Mouse (Mus musculus) small intestine, adult 2 months (tissue): Measurements from ENCODE around the gene Zfp185. TPM values are rescaled to one million over a fixed set of nuclear protein-coding genes. Genes with fewer than 3 reads are reported as not detected.

Experiments
- H3K27ac ChIP-seq: fragments of 200-500 bp; 2 replicates; pipeline ENCODE4 v1.5.1; 2012; ENCODE audit warnings: low read depth, low read length, control low read depth, inconsistent platforms; ENCODE audit not compliant: insufficient read depth
- H3K27me3 ChIP-seq: fragments of 200-500 bp; 2 replicates; pipeline ENCODE4 v1.6.1; 2012; ENCODE audit warnings: mild to moderate bottlenecking, moderate library complexity, low read length, inconsistent platforms; ENCODE audit not compliant: control insufficient read depth, insufficient read depth
- H3K36me3 ChIP-seq: fragments of 200-500 bp; 2 replicates; pipeline ENCODE4 v1.6.1; 2012; ENCODE audit warnings: mild to moderate bottlenecking, low read length, control low read depth, inconsistent platforms; ENCODE audit not compliant: control insufficient read depth, insufficient read depth
- H3K4me1 ChIP-seq: fragments of 200-500 bp; 2 replicates; pipeline ENCODE4 v1.6.1; 2012; ENCODE audit warnings: low read length, inconsistent platforms, mixed read lengths; ENCODE audit not compliant: control insufficient read depth, insufficient read depth, insufficient read length
- H3K4me3 ChIP-seq: fragments of 200-500 bp; 2 replicates; pipeline ENCODE4 v1.5.1; 2012; ENCODE audit warnings: low read depth, mild to moderate bottlenecking, control low read depth, inconsistent platforms, low read length, moderate library complexity
- CTCF ChIP-seq: fragments of 200-500 bp; IDR thresholded peaks from 2 replicates; pipeline ENCODE4 v1.5.1; 2012; ENCODE audit warnings: low read depth, mild to moderate bottlenecking, control low read depth, inconsistent platforms, low read length, moderate library complexity, mixed read lengths; ENCODE audit not compliant: insufficient replicate concordance, insufficient read length; ENCODE audit errors: extremely low read depth
- POLR2A ChIP-seq: fragments of 200-500 bp; IDR thresholded peaks from 2 replicates; pipeline ENCODE4 v1.6.1; 2012; ENCODE audit warnings: low read depth, mild to moderate bottlenecking, control low read depth, inconsistent platforms, low read length, moderate library complexity
- WGBS: fragments of 180-500 bp; shearing (Covaris S2); methylation state at CpG from one replicate; pipeline ENCODE4 v1.1.7; 2018; 5-methylcytosine and 5-hydroxymethylcytosine counted together
- polyA plus RNA-seq: library from polyadenylated mRNA; depleted of rRNA; stranded (reverse); fragments of >200 nt; gene quantifications from 2 replicates; pipeline ENCODE4 v1.2.3, GENCODE M21; 2012

The Zfp185 gene
- polyA plus RNA-seq, 1 experiment, result 0.03 TPM

- Histone ChIP-seq H3K27me3 (no peaks in the 10 kb centered on the region), H3K36me3 (no peaks in the 10 kb centered on the region), H3K4me1 (no peaks in the 10 kb centered on the region), H3K27ac (peak overlapping the region; percentile 69), H3K4me3 (peak overlapping the region; percentile 63)
- WGBS, result 11% methylated on average over 25 of the region's 27 CpGs
- TF ChIP-seq POLR2A (peak; percentile 31; the same call in 1 of the 2 replicates), CTCF (peak; percentile 82)
These were observed 20.7 kb downstream of the Zfp185 start for GRCm38 (mm10) chrX:73007597-73008479.

GRCm38 (mm10) chrX:73012846-73013245 is 25.7 kb downstream of the Zfp185 start:
- no peak overlapping the region for H3K4me3 ChIP-seq
- WGBS, result 62% methylated on average over 4 of the region's 4 CpGs
- H3K4me1 ChIP-seq, result no peaks in the 10 kb centered on the region
- TF ChIP-seq POLR2A (no peak), CTCF (no peak)
- no peaks in the 10 kb centered on the region for H3K36me3 ChIP-seq
- no peak overlapping the region for H3K27ac ChIP-seq
- no peaks in the 10 kb centered on the region for H3K27me3 ChIP-seq

GRCm38 (mm10) chrX:73037003-73037402 is 49.9 kb downstream of the Zfp185 start, which contains the start of gene Pnma5:
Gene Pnma5 (minus strand): TSS chrX:73037103.
- WGBS, result 80% methylated on average over 1 of the region's 1 CpGs
- Histone ChIP-seq H3K36me3 (no peaks in the 10 kb centered on the region), H3K27me3 (no peaks in the 10 kb centered on the region), H3K4me1 (no peaks in the 10 kb centered on the region), H3K4me3 (no peak within 1 kb of the TSS), H3K27ac (no peak within 1 kb of the TSS)
- no peak for TF ChIP-seq CTCF

- H3K27ac ChIP-seq, result no peak overlapping the region
- H3K4me1 ChIP-seq, result no peaks in the 10 kb centered on the region
- H3K27me3 ChIP-seq, result no peaks in the 10 kb centered on the region
- 89% methylated on average over 8 of the region's 8 CpGs for WGBS
- no peak overlapping the region for H3K4me3 ChIP-seq
- no peaks in the 10 kb centered on the region for H3K36me3 ChIP-seq
- no peak for TF ChIP-seq CTCF
- TF ChIP-seq POLR2A, result no peak
These were observed 51.7 kb downstream of the Zfp185 start for GRCm38 (mm10) chrX:73038831-73039230.

GRCm38 (mm10) chrX:73039666-73040065 is 52.5 kb downstream of the Zfp185 start:
- 80% methylated on average over 12 of the region's 12 CpGs for WGBS
- TF ChIP-seq CTCF, result no peak
- TF ChIP-seq POLR2A, result no peak
- H3K27ac ChIP-seq, result no peak overlapping the region

GRCm38 (mm10) chrX:73053860-73054563 is 66.9 kb downstream of the Zfp185 start:
- Histone ChIP-seq H3K4me3 (no peak overlapping the region), H3K27ac (no peak overlapping the region), H3K4me1 (peaks cover 3% of the 10 kb centered on the region; the same call in 1 of the 2 replicates), H3K27me3 (no peaks in the 10 kb centered on the region), H3K36me3 (no peaks in the 10 kb centered on the region)
- 22% methylated on average over 14 of the region's 14 CpGs for WGBS
- TF ChIP-seq CTCF (peak; percentile 78), POLR2A (no peak)

More at GRCm38 (mm10) chrX:73039666-73040065, 52.5 kb downstream of the Zfp185 start:
- Histone ChIP-seq H3K36me3 (no peaks in the 10 kb centered on the region), H3K4me3 (no peak overlapping the region), H3K27me3 (no peaks in the 10 kb centered on the region), H3K4me1 (no peaks in the 10 kb centered on the region)

GRCm38 (mm10) chrX:73061528-73061927 is 74.4 kb downstream of the Zfp185 start:
- Histone ChIP-seq H3K4me1 (no peaks in the 10 kb centered on the region), H3K4me3 (no peak overlapping the region), H3K27ac (no peak overlapping the region), H3K36me3 (no peaks in the 10 kb centered on the region), H3K27me3 (no peaks in the 10 kb centered on the region)
- WGBS, result 90% methylated on average over 1 of the region's 1 CpGs
- no peak for TF ChIP-seq CTCF
- TF ChIP-seq POLR2A, result no peak
